Mouse (Mus musculus) embryonic fibroblast, embryonic 13.5 days (primary cell): ENCODE results near the gene Chst12.

Source experiments
- CTCF ChIP-seq: IDR thresholded peaks from 2 replicates; pipeline ENCODE4 v1.5.1; 2011; ENCODE audit warnings: mild to moderate bottlenecking, control low read depth, low read length, moderate library complexity, borderline replicate concordance; ENCODE audit not compliant: insufficient read depth
- POLR2A ChIP-seq: IDR thresholded peaks from 2 replicates; pipeline ENCODE4 v1.6.1; 2011; ENCODE audit warnings: low read depth, mild to moderate bottlenecking, control low read depth, low read length, moderate library complexity

- TF ChIP-seq POLR2A, result no peak
- no peak for TF ChIP-seq CTCF
These were observed 41.0 kb downstream of the Chst12 start for GRCm38 (mm10) chr5:140546332-140546731.
